Mouse (Mus musculus): Measurements from ENCODE around the gene Srpk2. TPM values are rescaled to one million over a fixed set of nuclear protein-coding genes. Genes with fewer than 3 reads are reported as not detected.
"Not testable (repeated sequence)": the region's sequence is repeated elsewhere in the genome, so short reads cannot be mapped to it uniquely, and the experiment has no call there.

Srpk2 gene
- polyA plus RNA-seq, 1 experiment from 2014 or later = 46.4 TPM

GRCm38 (mm10) chr5:23656590-23656989 is 27.8 kb downstream of the Srpk2 start:
- ATAC-seq (replicated peaks; ENCODE audit: insufficient number of reproducible peaks, low FRiP score, low TSS enrichment) = no peak
- Histone ChIP-seq H3K36me3 (ENCODE audit: control insufficient read depth, insufficient read depth, low read length) (no peaks in the 10 kb centered on the region), H3K4me2 (no peak overlapping the region), H3K27me3 (ENCODE audit: control insufficient read depth, insufficient read depth, low read length) (no peaks in the 10 kb centered on the region), H3K4me1 (ENCODE audit: control insufficient read depth, insufficient read depth, low read length) (no peaks in the 10 kb centered on the region), H3K9ac (ENCODE audit: low read depth, low read length) (no peak overlapping the region), H3K4me3 (ENCODE audit: low read depth, low read length) (no peak overlapping the region), H3K27ac (ENCODE audit: low read depth, low read length) (no peak overlapping the region), H3K9me3 (replicated peaks; ENCODE audit: control insufficient read depth, low read length) (no peaks in the 10 kb centered on the region)
- WGBS (ENCODE audit: insufficient replicate concordance) = 89% methylated on average over 4 of the region's 4 CpGs

- no peak for ATAC-seq (replicated peaks; ENCODE audit: insufficient number of reproducible peaks, low FRiP score, low TSS enrichment)
- Histone ChIP-seq H3K9ac (ENCODE audit: low read depth, low read length) (no peak overlapping the region), H3K27me3 (ENCODE audit: control insufficient read depth, insufficient read depth, low read length) (no peaks in the 10 kb centered on the region), H3K9me3 (replicated peaks; ENCODE audit: control insufficient read depth, low read length) (no peaks in the 10 kb centered on the region), H3K4me2 (no peak overlapping the region), H3K27ac (ENCODE audit: low read depth, low read length) (no peak overlapping the region), H3K4me1 (ENCODE audit: control insufficient read depth, insufficient read depth, low read length) (no peaks in the 10 kb centered on the region), H3K36me3 (ENCODE audit: control insufficient read depth, insufficient read depth, low read length) (no peaks in the 10 kb centered on the region), H3K4me3 (ENCODE audit: low read depth, low read length) (no peak overlapping the region)
- WGBS (ENCODE audit: insufficient replicate concordance) = 80% methylated on average over 1 of the region's 1 CpGs
These were observed 29.4 kb downstream of the Srpk2 start for GRCm38 (mm10) chr5:23655030-23655429.

GRCm38 (mm10) chr5:23652326-23652725 is 32.1 kb downstream of the Srpk2 start:
- no peak overlapping the region for H3K4me2 ChIP-seq
- H3K4me3 ChIP-seq (ENCODE audit: low read depth, low read length) = no peak overlapping the region
- no peak overlapping the region for H3K27ac ChIP-seq (ENCODE audit: low read depth, low read length)
- no peaks in the 10 kb centered on the region for H3K9me3 ChIP-seq (replicated peaks; ENCODE audit: control insufficient read depth, low read length)
- H3K4me1 ChIP-seq (ENCODE audit: control insufficient read depth, insufficient read depth, low read length) = no peaks in the 10 kb centered on the region
- no peak for ATAC-seq (replicated peaks; ENCODE audit: insufficient number of reproducible peaks, low FRiP score, low TSS enrichment)
- H3K27me3 ChIP-seq (ENCODE audit: control insufficient read depth, insufficient read depth, low read length) = no peaks in the 10 kb centered on the region
- 69% methylated on average over 7 of the region's 7 CpGs for WGBS (ENCODE audit: insufficient replicate concordance)
- H3K36me3 ChIP-seq (ENCODE audit: control insufficient read depth, insufficient read depth, low read length) = no peaks in the 10 kb centered on the region
- H3K9ac ChIP-seq (ENCODE audit: low read depth, low read length) = no peak overlapping the region

GRCm38 (mm10) chr5:23651786-23652185 is 32.6 kb downstream of the Srpk2 start:
- no peak overlapping the region for H3K9ac ChIP-seq (ENCODE audit: low read depth, low read length)
- ATAC-seq (replicated peaks; ENCODE audit: insufficient number of reproducible peaks, low FRiP score, low TSS enrichment) = no peak
- WGBS (ENCODE audit: insufficient replicate concordance) = 89% methylated on average over 3 of the region's 3 CpGs

GRCm38 (mm10) chr5:23650504-23650903 is 33.9 kb downstream of the Srpk2 start:
- Histone ChIP-seq H3K36me3 (ENCODE audit: control insufficient read depth, insufficient read depth, low read length) (no peaks in the 10 kb centered on the region), H3K4me3 (ENCODE audit: low read depth, low read length) (no peak overlapping the region), H3K27ac (ENCODE audit: low read depth, low read length) (no peak overlapping the region), H3K27me3 (ENCODE audit: control insufficient read depth, insufficient read depth, low read length) (no peaks in the 10 kb centered on the region), H3K9ac (ENCODE audit: low read depth, low read length) (no peak overlapping the region), H3K4me2 (no peak overlapping the region), H3K4me1 (ENCODE audit: control insufficient read depth, insufficient read depth, low read length) (no peaks in the 10 kb centered on the region), H3K9me3 (replicated peaks; ENCODE audit: control insufficient read depth, low read length) (no peaks in the 10 kb centered on the region)
- 77% methylated on average over 3 of the region's 3 CpGs for WGBS (ENCODE audit: insufficient replicate concordance)
- no peak for ATAC-seq (replicated peaks; ENCODE audit: insufficient number of reproducible peaks, low FRiP score, low TSS enrichment)

More at GRCm38 (mm10) chr5:23651786-23652185, 32.6 kb downstream of the Srpk2 start:
- no peak overlapping the region for H3K4me2 ChIP-seq
- no peak overlapping the region for H3K27ac ChIP-seq (ENCODE audit: low read depth, low read length)
- H3K4me3 ChIP-seq (ENCODE audit: low read depth, low read length) = no peak overlapping the region
- H3K9me3 ChIP-seq (replicated peaks; ENCODE audit: control insufficient read depth, low read length) = no peaks in the 10 kb centered on the region
- H3K4me1 ChIP-seq (ENCODE audit: control insufficient read depth, insufficient read depth, low read length) = no peaks in the 10 kb centered on the region
- no peaks in the 10 kb centered on the region for H3K27me3 ChIP-seq (ENCODE audit: control insufficient read depth, insufficient read depth, low read length)
- H3K36me3 ChIP-seq (ENCODE audit: control insufficient read depth, insufficient read depth, low read length) = no peaks in the 10 kb centered on the region

- ATAC-seq (replicated peaks; ENCODE audit: insufficient number of reproducible peaks, low FRiP score, low TSS enrichment) = no peak
- no peak overlapping the region for H3K27ac ChIP-seq (ENCODE audit: low read depth, low read length)
- H3K4me1 ChIP-seq (ENCODE audit: control insufficient read depth, insufficient read depth, low read length) = no peaks in the 10 kb centered on the region
- no peaks in the 10 kb centered on the region for H3K36me3 ChIP-seq (ENCODE audit: control insufficient read depth, insufficient read depth, low read length)
- H3K9me3 ChIP-seq (replicated peaks; ENCODE audit: control insufficient read depth, low read length) = no peaks in the 10 kb centered on the region
- H3K4me2 ChIP-seq = no peak overlapping the region
- WGBS (ENCODE audit: insufficient replicate concordance) = 82% methylated on average over 2 of the region's 2 CpGs
- no peak overlapping the region for H3K4me3 ChIP-seq (ENCODE audit: low read depth, low read length)
- H3K9ac ChIP-seq (ENCODE audit: low read depth, low read length) = no peak overlapping the region
- H3K27me3 ChIP-seq (ENCODE audit: control insufficient read depth, insufficient read depth, low read length) = no peaks in the 10 kb centered on the region
These were observed 35.2 kb downstream of the Srpk2 start for GRCm38 (mm10) chr5:23649246-23649645.

- H3K4me1 ChIP-seq (ENCODE audit: control insufficient read depth, insufficient read depth, low read length) = no peaks in the 10 kb centered on the region
- no peak for ATAC-seq (replicated peaks; ENCODE audit: insufficient number of reproducible peaks, low FRiP score, low TSS enrichment)
- H3K4me3 ChIP-seq (ENCODE audit: low read depth, low read length) = no peak overlapping the region
- no peak overlapping the region for H3K4me2 ChIP-seq
- H3K27ac ChIP-seq (ENCODE audit: low read depth, low read length) = no peak overlapping the region
- H3K9ac ChIP-seq (ENCODE audit: low read depth, low read length) = no peak overlapping the region
- no peaks in the 10 kb centered on the region for H3K27me3 ChIP-seq (ENCODE audit: control insufficient read depth, insufficient read depth, low read length)
- WGBS (ENCODE audit: insufficient replicate concordance) = 85% methylated on average over 3 of the region's 3 CpGs
- no peaks in the 10 kb centered on the region for H3K36me3 ChIP-seq (ENCODE audit: control insufficient read depth, insufficient read depth, low read length)
- no peaks in the 10 kb centered on the region for H3K9me3 ChIP-seq (replicated peaks; ENCODE audit: control insufficient read depth, low read length)
These were observed 38.7 kb downstream of the Srpk2 start for GRCm38 (mm10) chr5:23645671-23646070.

- H3K4me3 ChIP-seq (ENCODE audit: low read depth, low read length); H3K27me3 ChIP-seq (ENCODE audit: control insufficient read depth, insufficient read depth, low read length); H3K4me1 ChIP-seq (ENCODE audit: control insufficient read depth, insufficient read depth, low read length); H3K36me3 ChIP-seq (ENCODE audit: control insufficient read depth, insufficient read depth, low read length); H3K4me2 ChIP-seq; H3K9ac ChIP-seq (ENCODE audit: low read depth, low read length); H3K9me3 ChIP-seq (replicated peaks; ENCODE audit: control insufficient read depth, low read length); H3K27ac ChIP-seq (ENCODE audit: low read depth, low read length); ATAC-seq (replicated peaks; ENCODE audit: insufficient number of reproducible peaks, low FRiP score, low TSS enrichment): not testable (repeated sequence)
These were observed 45.2 kb downstream of the Srpk2 start for GRCm38 (mm10) chr5:23639193-23639592.

GRCm38 (mm10) chr5:23638023-23638422 is 46.4 kb downstream of the Srpk2 start:
- Histone ChIP-seq H3K9ac (ENCODE audit: low read depth, low read length) (no peak overlapping the region), H3K36me3 (ENCODE audit: control insufficient read depth, insufficient read depth, low read length) (no peaks in the 10 kb centered on the region), H3K27me3 (ENCODE audit: control insufficient read depth, insufficient read depth, low read length) (no peaks in the 10 kb centered on the region), H3K27ac (ENCODE audit: low read depth, low read length) (no peak overlapping the region), H3K4me3 (ENCODE audit: low read depth, low read length) (no peak overlapping the region), H3K9me3 (replicated peaks; ENCODE audit: control insufficient read depth, low read length) (no peaks in the 10 kb centered on the region), H3K4me2 (no peak overlapping the region), H3K4me1 (ENCODE audit: control insufficient read depth, insufficient read depth, low read length) (no peaks in the 10 kb centered on the region)
- ATAC-seq (replicated peaks; ENCODE audit: insufficient number of reproducible peaks, low FRiP score, low TSS enrichment) = no peak
- 75% methylated on average over 4 of the region's 4 CpGs for WGBS (ENCODE audit: insufficient replicate concordance)
